Mouse (Mus musculus): ENCODE results near the gene Cdca7. TPM values are rescaled to one million over a fixed set of nuclear protein-coding genes. Genes with fewer than 3 reads are reported as not detected.

Gene Cdca7
- 33.7 and 59.8 TPM in 2 replicates for polyA plus RNA-seq (2015; fragmentation: Nextera tagmentation; extraction: Ambion mirVana)

DNA sequence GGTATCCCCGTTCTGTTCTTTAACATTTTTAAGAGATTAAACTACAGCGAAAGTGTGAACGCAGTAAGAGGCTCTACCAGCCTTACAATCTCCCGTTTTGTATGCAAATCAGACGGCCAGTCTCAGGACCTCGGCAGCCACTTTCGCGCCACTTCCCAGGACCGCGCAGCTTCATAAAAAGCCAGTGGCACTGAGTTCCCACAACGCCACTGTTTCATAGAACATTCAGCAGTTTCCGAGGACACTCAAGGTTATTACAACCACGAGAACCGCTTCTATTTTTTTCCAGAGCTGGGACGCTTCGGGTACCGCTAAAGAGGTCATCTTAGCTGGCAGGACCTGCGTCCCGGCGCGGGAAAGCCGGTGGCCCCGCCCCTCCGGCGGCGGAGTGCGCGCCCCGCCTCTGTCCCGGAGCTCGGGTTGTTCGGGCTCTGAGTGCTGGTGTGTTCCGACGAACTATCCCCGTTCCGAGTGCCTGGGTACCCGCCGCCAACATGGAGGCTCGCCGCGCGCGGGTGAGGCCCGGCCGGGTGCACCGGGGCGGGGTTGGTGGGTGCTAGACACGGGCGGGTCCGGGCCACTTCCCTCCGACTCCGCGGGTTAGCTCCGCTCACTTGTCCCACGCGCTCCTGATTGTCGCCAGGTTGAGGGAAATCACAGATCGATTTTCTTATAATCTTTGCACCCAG is at the start of gene Cdca7:
Gene Cdca7, plus strand, starts transcription at position 363 of the 689 bp plus-strand sequence.
- no peaks in the 10 kb centered on the region for H3K9me3 ChIP-seq (replicated peaks)
- peak within 1 kb of the TSS; percentile 90 for H3K27ac ChIP-seq
- H3K4me3 ChIP-seq: peak within 1 kb of the TSS; percentile 88
- no peaks in the 10 kb centered on the region for H3K27me3 ChIP-seq
- under 1% methylated on average over 58 of the region's 58 CpGs for WGBS
- ATAC-seq (replicated peaks; ENCODE audit: insufficient number of reproducible peaks, insufficient read depth, low FRiP score, low read depth): peak; percentile 81
- peaks cover 35% of the 10 kb centered on the region for H3K4me1 ChIP-seq (replicated peaks)
- H3K4me2 ChIP-seq: peak within 1 kb of the TSS; percentile 88
- H3K36me3 ChIP-seq: 0 out of 2 replicates have a peak, but pooled peaks cover 4% of the 10 kb centered on the region
- H3K9ac ChIP-seq: peak within 1 kb of the TSS; percentile 78

DNA sequence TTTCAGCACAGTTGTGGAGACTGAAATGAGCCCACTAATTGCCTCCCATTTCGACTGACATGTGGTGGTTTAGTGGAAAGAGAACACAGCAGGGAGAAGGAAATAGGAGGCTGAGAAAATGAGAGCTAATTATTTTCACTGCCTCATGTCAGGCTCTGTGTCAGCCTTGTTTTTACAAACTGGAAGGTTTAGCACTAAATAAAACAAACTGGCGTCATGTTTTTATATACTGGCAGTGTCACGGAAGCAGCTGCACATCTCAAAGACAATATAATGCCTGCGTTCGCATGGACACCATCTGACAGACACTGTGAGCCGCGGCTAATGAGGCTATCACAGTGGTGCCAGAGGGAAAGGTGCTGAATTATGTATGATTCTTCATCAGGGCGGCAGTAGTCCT is 49.2 kb upstream of the Cdca7 start:
- ATAC-seq (replicated peaks; ENCODE audit: insufficient number of reproducible peaks, insufficient read depth, low FRiP score, low read depth): no peak
- Histone ChIP-seq H3K9ac (no peak overlapping the region), H3K4me1 (replicated peaks) (no peaks in the 10 kb centered on the region), H3K4me2 (no peak overlapping the region), H3K9me3 (replicated peaks) (no peaks in the 10 kb centered on the region), H3K27ac (no peak overlapping the region), H3K36me3 (no peaks in the 10 kb centered on the region), H3K4me3 (no peak overlapping the region), H3K27me3 (no peaks in the 10 kb centered on the region)
- 68% methylated on average over 8 of the region's 8 CpGs for WGBS

DNA sequence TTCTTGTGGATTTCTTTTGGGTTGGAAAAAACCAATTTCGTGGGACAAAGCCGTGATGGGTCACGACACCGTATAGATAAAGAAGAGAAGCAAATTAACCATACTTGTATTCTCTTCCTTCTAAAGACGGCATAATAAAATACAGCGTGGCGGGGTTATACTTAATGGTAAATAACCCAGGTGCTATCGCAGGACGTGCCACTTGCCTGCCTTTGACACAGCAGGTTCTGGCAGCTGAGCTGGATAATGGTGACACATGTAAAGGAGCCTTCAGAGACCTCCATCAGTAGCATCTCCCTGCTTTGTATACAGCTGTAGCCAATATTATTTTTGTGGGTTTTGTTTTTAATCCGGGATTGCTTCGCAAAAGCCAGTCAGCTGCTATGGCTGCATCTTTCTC is 48.7 kb upstream of the Cdca7 start:
- Histone ChIP-seq H3K9ac (no peak overlapping the region), H3K27ac (no peak overlapping the region), H3K4me1 (replicated peaks) (no peaks in the 10 kb centered on the region), H3K27me3 (no peaks in the 10 kb centered on the region), H3K36me3 (no peaks in the 10 kb centered on the region), H3K9me3 (replicated peaks) (no peaks in the 10 kb centered on the region), H3K4me3 (no peak overlapping the region), H3K4me2 (no peak overlapping the region)
- ATAC-seq (replicated peaks; ENCODE audit: insufficient number of reproducible peaks, insufficient read depth, low FRiP score, low read depth): no peak
- 87% methylated on average over 11 of the region's 11 CpGs for WGBS

DNA sequence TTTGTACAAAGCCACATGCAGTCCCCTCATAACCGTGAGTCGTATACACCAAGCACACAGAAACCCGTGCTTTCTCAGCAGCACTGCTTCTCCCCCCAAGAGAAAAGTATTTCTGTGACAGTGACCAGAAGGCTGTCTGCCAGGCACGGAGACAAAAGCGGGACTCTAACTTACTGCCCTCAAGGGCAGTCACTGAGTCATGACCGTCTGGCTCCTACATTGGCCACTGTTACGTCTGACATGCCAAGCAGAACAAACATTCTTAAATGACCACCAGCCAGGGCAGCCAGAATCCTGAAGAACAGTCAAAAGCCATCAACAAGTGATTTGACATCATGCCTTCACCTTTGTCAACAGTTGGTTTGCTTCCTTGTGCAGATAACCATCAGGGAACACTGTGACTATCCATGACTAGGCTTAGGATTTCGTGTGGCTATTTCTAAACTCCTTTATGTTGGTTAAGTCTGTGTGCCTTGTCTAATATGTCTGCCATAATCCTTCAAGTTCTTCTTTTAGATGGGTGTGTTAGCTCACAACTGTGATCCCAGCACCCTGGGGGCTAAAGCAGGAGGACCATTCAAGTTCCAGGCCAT is 36.9 kb upstream of the Cdca7 start:
- H3K4me2 ChIP-seq: no peak overlapping the region
- no peaks in the 10 kb centered on the region for H3K27me3 ChIP-seq
- H3K4me3 ChIP-seq: no peak overlapping the region
- peaks cover 5% of the 10 kb centered on the region; the same call in 1 of the 2 replicates for H3K36me3 ChIP-seq
- H3K4me1 ChIP-seq (replicated peaks): no peaks in the 10 kb centered on the region
- no peak overlapping the region for H3K27ac ChIP-seq
- H3K9me3 ChIP-seq (replicated peaks): no peaks in the 10 kb centered on the region
- 77% methylated on average over 8 of the region's 8 CpGs for WGBS
- no peak for ATAC-seq (replicated peaks; ENCODE audit: insufficient number of reproducible peaks, insufficient read depth, low FRiP score, low read depth)
- H3K9ac ChIP-seq: no peak overlapping the region

DNA sequence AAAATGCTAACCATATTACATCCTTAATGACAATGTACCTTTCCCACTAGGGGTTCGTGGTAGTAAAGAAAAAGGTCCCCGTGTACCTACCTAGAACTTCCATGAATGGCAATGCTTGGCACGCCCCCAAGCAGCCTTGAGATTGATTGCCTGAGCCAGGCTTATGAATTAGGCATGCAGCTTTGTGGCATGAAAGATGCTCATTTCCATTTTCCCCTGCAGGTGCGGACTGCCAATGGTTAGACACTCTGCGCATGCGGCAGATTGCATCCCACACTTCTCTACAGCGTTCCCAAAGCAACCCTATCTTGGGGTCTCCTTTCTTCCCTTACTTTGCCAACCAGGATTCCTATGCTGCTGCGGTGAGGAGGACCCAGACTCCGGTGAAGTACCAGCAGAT is 34.9 kb upstream of the Cdca7 start:
- Histone ChIP-seq H3K36me3 (no peaks in the 10 kb centered on the region), H3K27me3 (no peaks in the 10 kb centered on the region), H3K4me1 (replicated peaks) (no peaks in the 10 kb centered on the region), H3K9me3 (replicated peaks) (no peaks in the 10 kb centered on the region), H3K9ac (no peak overlapping the region), H3K27ac (no peak overlapping the region), H3K4me2 (no peak overlapping the region), H3K4me3 (no peak overlapping the region)
- 95% methylated on average over 9 of the region's 9 CpGs for WGBS
- ATAC-seq (replicated peaks; ENCODE audit: insufficient number of reproducible peaks, insufficient read depth, low FRiP score, low read depth): no peak

DNA sequence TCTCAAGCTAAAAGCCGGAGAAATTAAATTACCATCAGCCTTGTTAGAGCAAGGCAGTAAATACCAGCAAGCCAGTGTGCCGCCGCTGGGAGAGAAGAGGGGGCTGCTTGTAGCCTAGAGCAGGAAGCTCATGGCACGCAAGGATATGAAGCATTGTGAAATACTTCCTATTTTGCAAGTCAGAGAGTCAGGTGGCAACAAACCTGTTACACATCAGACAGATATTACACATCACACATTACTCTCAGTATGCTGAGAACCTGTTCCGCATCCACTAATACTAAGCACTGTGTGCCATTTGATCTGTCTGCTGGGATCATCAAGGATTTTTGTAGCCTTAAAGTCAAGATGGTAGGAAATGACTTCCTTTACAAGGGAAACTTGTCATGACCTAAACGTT is 33.1 kb upstream of the Cdca7 start:
- no peak for ATAC-seq (replicated peaks; ENCODE audit: insufficient number of reproducible peaks, insufficient read depth, low FRiP score, low read depth)
- WGBS: 88% methylated on average over 6 of the region's 6 CpGs
- Histone ChIP-seq H3K4me3 (no peak overlapping the region), H3K27ac (no peak overlapping the region), H3K9ac (no peak overlapping the region), H3K4me2 (no peak overlapping the region), H3K4me1 (replicated peaks) (no peaks in the 10 kb centered on the region), H3K36me3 (no peaks in the 10 kb centered on the region), H3K9me3 (replicated peaks) (no peaks in the 10 kb centered on the region), H3K27me3 (no peaks in the 10 kb centered on the region)

DNA sequence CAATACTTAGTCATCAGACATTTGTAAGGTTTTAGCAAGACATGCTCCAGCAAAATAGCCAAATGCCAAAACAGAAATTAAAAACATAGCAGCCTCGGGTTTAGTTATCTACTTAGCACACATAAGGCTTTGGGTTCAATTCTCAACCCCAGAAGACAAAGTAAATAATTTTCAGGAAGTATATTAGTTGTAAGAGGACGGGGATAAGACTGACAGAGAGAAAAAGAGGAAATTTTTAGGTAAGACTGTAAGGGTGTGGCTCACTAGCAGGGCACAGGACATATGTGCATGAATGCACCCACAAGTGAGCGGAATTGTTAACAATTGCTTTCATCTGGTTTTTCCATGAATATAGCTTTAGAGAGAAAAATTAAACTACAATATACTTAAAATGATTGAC is 32.0 kb upstream of the Cdca7 start:
- Histone ChIP-seq H3K4me1 (replicated peaks) (no peaks in the 10 kb centered on the region), H3K9me3 (replicated peaks) (no peaks in the 10 kb centered on the region), H3K27me3 (no peaks in the 10 kb centered on the region), H3K36me3 (no peaks in the 10 kb centered on the region), H3K9ac (no peak overlapping the region), H3K4me2 (no peak overlapping the region), H3K27ac (no peak overlapping the region), H3K4me3 (no peak overlapping the region)
- WGBS: 78% methylated on average over 3 of the region's 3 CpGs
- no peak for ATAC-seq (replicated peaks; ENCODE audit: insufficient number of reproducible peaks, insufficient read depth, low FRiP score, low read depth)

DNA sequence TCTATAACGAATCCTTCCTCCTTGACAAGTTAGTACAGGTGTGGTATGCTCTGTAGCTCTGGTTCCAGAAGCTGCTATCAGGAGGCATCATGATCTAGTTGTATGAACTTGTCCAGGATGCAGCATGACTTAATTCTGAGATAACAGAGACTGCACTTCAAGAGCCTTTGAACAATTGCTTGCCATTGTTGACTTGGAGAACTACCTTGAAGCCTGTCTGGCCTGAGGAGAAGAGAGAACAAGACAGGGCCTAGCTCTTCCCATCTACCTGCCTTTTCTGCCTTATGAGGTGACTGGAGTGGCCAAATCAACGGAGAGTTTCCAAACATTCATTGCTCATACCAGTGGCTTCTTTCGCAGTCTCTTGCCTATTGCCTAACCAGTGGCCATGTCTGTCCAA is 29.9 kb upstream of the Cdca7 start:
- H3K27me3 ChIP-seq: no peaks in the 10 kb centered on the region
- 83% methylated on average over 3 of the region's 3 CpGs for WGBS
- H3K9me3 ChIP-seq (replicated peaks): no peaks in the 10 kb centered on the region
- no peak overlapping the region for H3K9ac ChIP-seq
- no peak overlapping the region for H3K4me3 ChIP-seq
- H3K4me2 ChIP-seq: no peak overlapping the region
- no peaks in the 10 kb centered on the region for H3K36me3 ChIP-seq
- ATAC-seq (replicated peaks; ENCODE audit: insufficient number of reproducible peaks, insufficient read depth, low FRiP score, low read depth): no peak
- no peak overlapping the region for H3K27ac ChIP-seq
- no peaks in the 10 kb centered on the region for H3K4me1 ChIP-seq (replicated peaks)

DNA sequence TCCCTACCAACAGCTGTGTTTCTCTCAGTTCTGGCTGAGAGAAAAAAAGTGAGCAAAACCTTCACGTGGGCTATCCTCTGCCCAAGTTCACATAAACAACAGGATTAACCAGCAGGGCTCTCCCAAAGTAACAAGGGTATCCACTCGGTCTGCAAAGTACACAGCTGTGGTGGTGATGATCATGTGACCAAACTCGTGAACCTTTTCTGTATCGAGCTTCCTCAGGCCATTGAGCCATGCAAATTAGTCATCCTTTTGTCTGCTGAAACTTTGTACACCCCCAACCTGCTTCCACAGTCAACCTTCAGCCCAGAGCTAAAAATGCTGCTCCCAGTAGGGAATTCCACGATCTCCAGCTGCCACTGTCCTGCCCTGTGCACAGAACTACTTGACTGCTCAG is 29.3 kb upstream of the Cdca7 start:
- Histone ChIP-seq H3K27ac (no peak overlapping the region), H3K4me1 (replicated peaks) (no peaks in the 10 kb centered on the region), H3K4me2 (no peak overlapping the region), H3K4me3 (no peak overlapping the region), H3K9ac (no peak overlapping the region), H3K27me3 (no peaks in the 10 kb centered on the region), H3K9me3 (replicated peaks) (no peaks in the 10 kb centered on the region), H3K36me3 (no peaks in the 10 kb centered on the region)
- ATAC-seq (replicated peaks; ENCODE audit: insufficient number of reproducible peaks, insufficient read depth, low FRiP score, low read depth): no peak
- WGBS: 45% methylated on average over 5 of the region's 5 CpGs

DNA sequence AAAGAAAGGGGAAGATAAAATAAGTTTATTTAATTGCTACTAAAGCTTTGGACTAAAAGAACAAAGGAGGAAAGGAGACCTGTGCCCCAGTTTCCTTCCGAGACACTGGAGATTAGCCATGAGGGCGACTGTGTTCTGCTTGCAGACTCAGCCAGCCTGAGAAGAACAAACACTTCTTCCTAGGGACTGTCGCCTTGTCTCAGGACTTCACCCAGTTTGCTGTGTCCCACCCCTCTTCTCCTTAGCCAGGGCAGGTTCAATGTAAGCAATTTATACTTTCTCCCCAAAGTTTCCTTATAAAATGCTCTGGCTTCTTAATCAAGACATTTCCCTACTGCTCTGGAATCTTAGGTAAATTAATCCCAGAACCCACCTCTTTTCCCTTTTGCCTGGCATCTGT is 22.4 kb upstream of the Cdca7 start:
- Histone ChIP-seq H3K27me3 (no peaks in the 10 kb centered on the region), H3K36me3 (no peaks in the 10 kb centered on the region), H3K27ac (no peak overlapping the region), H3K9me3 (replicated peaks) (no peaks in the 10 kb centered on the region), H3K4me3 (no peak overlapping the region), H3K9ac (no peak overlapping the region), H3K4me2 (no peak overlapping the region), H3K4me1 (replicated peaks) (no peaks in the 10 kb centered on the region)
- WGBS: 53% methylated on average over 3 of the region's 3 CpGs
- ATAC-seq (replicated peaks; ENCODE audit: insufficient number of reproducible peaks, insufficient read depth, low FRiP score, low read depth): no peak

DNA sequence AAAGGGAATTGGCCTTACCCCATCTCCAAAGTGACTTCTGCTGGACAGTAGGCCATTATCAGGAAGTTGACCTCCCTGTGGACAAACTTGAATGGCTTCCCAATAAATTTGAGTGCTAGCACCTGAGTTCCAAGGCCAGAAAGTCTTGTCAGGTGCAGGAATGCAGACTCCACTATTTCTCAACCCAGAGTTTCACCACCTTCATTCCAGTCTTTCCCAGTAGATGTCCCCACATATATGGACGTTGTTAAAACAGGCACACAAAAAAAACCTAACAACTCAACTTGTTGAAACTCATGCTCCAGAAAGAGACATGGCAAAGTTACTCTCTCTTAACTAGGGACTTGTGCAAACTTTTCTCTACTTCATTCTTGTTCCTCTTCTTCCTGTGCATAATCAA is 19.8 kb upstream of the Cdca7 start:
- WGBS: 60% methylated on average over 1 of the region's 1 CpGs
- ATAC-seq (replicated peaks; ENCODE audit: insufficient number of reproducible peaks, insufficient read depth, low FRiP score, low read depth): no peak
- H3K36me3 ChIP-seq: no peaks in the 10 kb centered on the region

DNA sequence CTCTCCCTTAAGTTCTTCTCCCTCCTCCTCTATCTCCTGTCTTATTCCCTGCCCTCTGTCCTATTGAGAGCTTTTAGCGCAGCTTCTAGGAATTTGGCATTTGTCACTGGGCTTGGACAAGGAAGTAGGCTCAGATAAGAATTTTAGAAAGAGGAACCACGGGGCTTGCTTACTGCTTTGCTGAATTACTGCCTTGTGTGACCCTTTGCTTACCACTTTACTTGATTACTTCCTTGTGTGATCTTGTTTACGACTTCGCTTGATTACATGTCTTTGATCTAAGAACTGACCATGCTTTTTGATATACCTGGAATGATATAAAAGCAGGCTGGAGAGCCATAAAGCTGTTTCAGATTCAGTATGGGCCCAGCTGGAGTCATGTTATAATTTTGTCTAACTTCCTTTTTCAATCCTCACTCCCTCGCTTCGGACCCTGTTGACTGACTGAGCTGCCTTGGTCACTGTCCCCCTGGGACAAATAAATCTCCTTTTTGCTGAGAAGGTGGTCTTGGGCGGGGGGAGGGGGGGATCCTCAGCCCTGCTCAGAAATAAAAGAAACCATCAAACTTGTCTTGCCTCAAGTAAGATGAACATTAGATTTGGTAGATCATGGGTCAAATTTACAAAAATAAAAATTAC is 11.5 kb upstream of the Cdca7 start:
- Histone ChIP-seq H3K36me3 (no peaks in the 10 kb centered on the region), H3K9me3 (replicated peaks) (no peaks in the 10 kb centered on the region), H3K27ac (no peak overlapping the region), H3K4me3 (no peak overlapping the region), H3K4me1 (replicated peaks) (no peaks in the 10 kb centered on the region), H3K27me3 (no peaks in the 10 kb centered on the region), H3K9ac (no peak overlapping the region), H3K4me2 (no peak overlapping the region)
- 55% methylated on average over 7 of the region's 7 CpGs for WGBS
- no peak for ATAC-seq (replicated peaks; ENCODE audit: insufficient number of reproducible peaks, insufficient read depth, low FRiP score, low read depth)

More for the DNA sequence above, 19.8 kb upstream of the Cdca7 start:
- no peaks in the 10 kb centered on the region for H3K27me3 ChIP-seq
- no peaks in the 10 kb centered on the region for H3K4me1 ChIP-seq (replicated peaks)
- H3K9ac ChIP-seq: no peak overlapping the region
- H3K4me3 ChIP-seq: no peak overlapping the region
- H3K27ac ChIP-seq: no peak overlapping the region
- H3K4me2 ChIP-seq: no peak overlapping the region
- H3K9me3 ChIP-seq (replicated peaks): no peaks in the 10 kb centered on the region
